Mouse (Mus musculus) natural killer cell, adult 2 months (primary cell): ENCODE measurements around the gene Sprr2b.
"Not testable (repeated sequence)": the region's sequence is repeated elsewhere in the genome, so short reads cannot be mapped to it uniquely, and the experiment has no call there.

ENCODE experiments used
- DNase-seq, 2 experiments: peaks; one replicate each; pipeline ENCODE4 v3.0.0; 2022; ENCODE audit warnings: low spot score in 2 of 2

The Sprr2b gene

DNA sequence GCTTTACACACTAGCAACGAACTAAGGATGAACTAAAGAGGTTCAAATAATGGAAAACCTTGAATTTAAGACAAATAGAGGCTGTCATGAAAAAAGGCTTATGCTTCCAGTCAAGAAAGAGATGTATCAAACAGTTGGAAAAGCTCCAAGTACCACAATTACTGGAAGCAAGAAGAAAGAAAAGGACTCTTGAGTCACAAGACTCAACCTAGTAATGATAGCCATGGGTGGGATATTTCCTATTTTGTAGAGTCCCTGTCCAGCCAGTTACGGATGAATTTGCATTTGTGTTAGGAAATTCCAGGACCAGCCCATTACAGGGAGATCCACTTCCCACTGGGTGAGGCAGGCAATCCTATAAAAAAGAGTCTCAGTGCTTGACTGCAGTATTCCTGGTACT, at the start of gene Sprr2b:
Gene Sprr2b (plus strand): TSS at position 301 of the 400 bp plus-strand sequence.
- DNase-seq: no peak

DNA sequence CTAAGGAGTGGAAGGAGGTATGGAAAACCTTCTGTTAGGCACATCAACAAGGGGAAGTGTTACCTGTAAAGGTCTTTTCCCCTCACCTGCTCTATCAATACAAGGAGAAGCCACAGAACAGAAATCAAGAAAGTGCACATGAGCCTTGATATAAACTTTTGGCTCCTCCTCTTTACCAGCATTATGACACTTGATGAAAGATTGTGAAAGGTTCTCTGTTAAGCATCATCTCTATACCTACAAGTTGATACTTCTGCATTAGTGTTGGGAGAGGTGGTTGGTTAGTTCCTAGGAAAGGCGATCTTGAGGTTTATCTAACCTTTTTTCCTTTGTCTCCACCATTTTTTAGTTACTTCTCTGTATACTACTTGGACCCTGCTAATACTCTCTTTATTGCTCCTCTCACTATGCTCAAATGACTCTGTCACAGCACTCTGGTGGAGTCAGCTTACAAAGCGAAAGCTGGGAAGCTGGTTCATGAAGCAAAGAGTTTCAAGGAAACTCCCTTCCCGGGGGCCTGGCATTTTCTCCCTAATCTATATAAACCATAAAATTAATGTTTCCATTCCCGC, 44.9 kb upstream of the Sprr2b start:
- DNase-seq: not testable (repeated sequence)

- DNase-seq: not testable (repeated sequence)
Measured at GRCm38 (mm10) chr3:92273504-92273903, 42.9 kb upstream of the Sprr2b start.

DNA sequence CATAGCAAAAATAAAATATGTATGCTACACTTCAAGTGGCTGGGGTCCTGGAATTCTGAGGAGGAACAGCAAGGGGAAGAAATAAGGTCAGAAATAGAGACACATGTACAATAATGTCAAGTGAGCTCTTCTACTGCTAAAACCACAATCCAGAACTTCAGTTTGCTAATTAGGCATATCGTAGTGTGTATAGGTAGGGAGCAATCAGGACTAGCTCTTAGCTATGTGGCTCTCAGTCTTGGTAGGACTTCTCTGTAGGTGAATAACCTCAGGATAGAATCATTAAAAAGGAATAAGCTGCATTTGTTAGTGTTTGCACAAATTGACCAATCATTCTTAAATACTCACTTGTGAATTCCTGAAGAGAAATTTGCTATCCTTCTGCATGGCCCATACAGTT, 42.4 kb upstream of the Sprr2b start:
- DNase-seq: not testable (repeated sequence)

GRCm38 (mm10) chr3:92279663-92280062, 36.8 kb upstream of the Sprr2b start:
- DNase-seq: not testable (repeated sequence)

DNA sequence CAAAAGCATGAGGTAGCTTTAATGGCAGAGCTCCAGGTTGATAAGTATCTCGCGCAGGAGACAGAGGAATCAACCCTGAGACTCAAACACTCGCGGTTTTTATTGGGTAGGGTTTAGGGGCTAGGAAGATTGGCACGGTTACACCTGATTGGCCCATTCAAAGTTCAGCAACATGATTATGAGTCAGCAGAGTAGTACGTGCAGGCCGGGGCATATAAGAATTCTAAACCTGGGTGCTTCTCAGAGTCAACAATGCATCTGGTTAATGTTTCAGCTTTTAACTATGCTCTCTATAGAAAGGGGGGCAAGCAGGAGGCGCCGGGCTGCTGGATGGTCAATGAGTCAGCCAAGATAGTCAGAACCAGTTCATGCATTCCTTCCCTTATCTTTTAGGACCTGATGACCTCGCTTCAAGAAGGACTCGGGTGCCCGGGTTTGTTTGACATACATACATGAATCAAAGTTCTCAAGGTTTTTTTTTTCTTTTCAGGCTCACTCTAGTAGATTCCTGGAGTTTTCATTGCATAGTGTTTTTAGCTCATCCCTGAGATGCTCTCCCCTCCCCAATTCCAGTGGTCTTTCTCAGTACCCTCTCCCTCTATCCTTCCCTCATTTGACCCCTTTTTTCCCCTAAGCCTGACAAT, 35.3 kb upstream of the Sprr2b start:
- not testable (repeated sequence) for DNase-seq

DNA sequence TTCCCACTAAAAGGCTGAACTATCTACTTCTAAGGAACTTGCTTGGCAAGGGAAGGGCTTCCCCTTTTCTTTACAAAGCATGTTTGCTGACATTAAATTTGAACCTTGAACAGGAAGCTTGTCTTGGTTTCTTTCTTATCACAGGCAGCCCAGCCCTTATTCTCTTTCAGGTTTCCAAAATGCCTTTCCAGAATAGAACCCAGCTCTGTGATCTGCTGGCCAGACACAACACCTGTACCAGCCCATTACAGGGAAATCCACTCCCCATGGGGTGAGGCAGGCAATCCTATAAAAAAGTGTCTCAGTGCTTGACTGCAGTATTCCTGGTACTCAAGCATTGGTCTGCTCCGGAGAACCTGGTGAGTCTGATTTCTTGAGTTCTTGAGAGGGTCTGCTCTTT, 31.3 kb upstream of the Sprr2b start, which contains the start of gene Sprr2a3:
Gene Sprr2a3 (plus strand): TSS at position 317 of the 400 bp plus-strand sequence.
- DNase-seq: not testable (repeated sequence)

GRCm38 (mm10) chr3:92288489-92288888, 27.9 kb upstream of the Sprr2b start:
- DNase-seq: not testable (repeated sequence)

GRCm38 (mm10) chr3:92307406-92307805, 9.0 kb upstream of the Sprr2b start:
- DNase-seq: no peak

DNA sequence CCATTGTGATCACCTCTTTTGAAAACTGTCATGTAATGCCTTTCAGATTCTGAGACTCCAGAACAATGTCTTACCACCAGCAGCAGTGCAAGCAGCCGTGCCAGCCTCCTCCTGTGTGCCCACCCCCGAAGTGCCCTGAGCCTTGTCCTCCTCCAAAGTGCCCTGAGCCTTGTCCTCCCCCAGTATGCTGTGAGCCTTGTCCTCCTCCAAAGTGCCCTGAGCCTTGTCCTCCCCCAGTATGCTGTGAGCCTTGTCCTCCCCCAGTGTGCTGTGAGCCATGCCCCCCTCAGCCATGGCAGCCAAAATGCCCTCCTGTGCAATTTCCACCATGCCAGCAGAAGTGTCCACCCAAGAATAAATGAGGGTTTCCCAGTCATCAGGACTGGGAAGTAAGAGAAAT, 964 bp downstream of the Sprr2b start:
- no peak for DNase-seq

DNA sequence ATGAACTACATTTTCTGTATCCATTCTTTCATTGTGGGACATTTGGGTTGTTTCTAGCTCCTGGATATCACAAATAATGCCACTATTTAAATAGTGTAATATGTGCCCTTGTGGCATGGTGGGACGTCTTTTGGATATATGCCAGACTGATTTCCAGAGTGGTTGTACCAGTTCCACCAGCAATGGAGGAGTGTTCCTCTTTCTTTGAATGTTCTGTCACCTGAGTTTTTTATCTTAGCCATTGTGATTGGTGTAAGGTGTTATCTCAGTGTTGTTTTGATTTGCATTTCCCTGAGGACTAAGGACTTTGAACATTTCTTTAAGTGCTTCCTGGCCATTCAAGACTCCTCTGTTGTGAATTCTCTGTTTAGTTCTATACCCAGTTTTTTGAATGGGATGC, 19.9 kb downstream of the Sprr2b start:
- no peak for DNase-seq

DNA sequence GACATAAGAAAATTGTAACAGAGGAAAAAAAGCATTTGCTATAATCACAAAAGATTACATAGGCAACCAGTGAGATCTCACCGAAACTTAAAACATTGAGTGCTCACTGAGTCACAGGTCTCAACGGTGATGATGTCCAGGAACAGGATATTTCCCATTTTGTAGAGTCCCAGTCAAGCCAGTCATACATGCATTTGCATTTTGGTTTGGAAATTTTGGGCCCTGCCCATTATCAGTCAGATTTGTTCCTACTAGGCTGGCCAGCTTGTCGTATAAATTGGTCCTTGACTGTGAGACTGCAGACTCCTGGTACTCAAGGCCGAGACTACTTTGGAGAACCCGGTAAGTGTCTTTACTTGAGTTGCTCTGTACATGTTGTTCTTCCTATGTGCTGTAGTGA, 22.4 kb downstream of the Sprr2b start, which contains the start of gene Sprr2d:
Gene Sprr2d (plus strand): TSS at position 301 of the 400 bp plus-strand sequence.
- no peak for DNase-seq

DNA sequence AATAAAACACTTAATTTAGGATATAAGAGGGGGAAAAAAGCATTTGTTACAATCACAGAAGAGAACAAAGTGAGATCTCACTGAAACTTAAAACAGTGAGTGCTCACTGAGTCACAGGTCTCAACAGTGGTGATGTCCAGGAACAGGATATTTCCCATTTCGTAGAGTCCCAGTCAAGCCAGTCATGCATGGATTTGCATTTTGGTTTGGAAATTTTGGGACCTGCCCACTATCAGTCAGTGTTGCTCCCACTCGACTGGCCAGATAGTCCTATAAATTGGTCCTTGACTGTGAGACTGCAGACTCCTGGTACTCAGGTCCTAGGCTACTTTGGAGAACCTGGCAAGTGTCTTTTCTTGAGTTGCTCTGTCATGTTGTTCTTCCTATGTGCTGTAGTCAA, 35.4 kb downstream of the Sprr2b start, which contains the start of gene Sprr2e:
Gene Sprr2e (plus strand): TSS at position 301 of the 400 bp plus-strand sequence.
- no peak for DNase-seq

GRCm38 (mm10) chr3:92361619-92362018, 45.2 kb downstream of the Sprr2b start:
- no peak for DNase-seq

DNA sequence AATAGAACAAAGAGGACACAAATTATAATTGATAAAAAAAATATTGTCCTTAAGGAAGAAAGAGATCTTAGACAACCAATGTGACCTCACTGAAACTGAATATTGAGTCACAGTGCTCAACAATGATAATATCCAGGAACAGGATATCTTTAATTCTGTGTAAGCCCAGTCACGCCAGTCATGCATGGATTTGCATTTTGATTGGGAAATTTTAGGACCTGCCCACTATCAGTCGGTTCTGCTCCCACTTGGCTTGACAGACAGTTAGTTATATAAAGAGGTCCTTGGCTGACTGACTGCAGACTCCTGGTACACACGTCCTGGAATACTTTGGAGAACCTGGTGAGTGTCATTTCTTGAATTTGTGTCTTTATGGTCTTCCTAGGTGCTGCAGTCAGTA, 48.5 kb downstream of the Sprr2b start, which contains the start of gene Sprr2f:
Gene Sprr2f (plus strand): TSS at position 301 of the 400 bp plus-strand sequence.
- DNase-seq: no peak
